Mouse (Mus musculus) erythroblast, embryonic 14.5 days (primary cell): ENCODE results near the gene Tymp.

ENCODE experiments used
- GATA1 ChIP-seq: IDR thresholded peaks from 2 replicates; pipeline ENCODE4 v1.6.1; 2012; ENCODE audit warnings: low read length, inconsistent platforms, mixed read lengths
- TAL1 ChIP-seq: IDR thresholded peaks from 3 replicates; pipeline ENCODE4 v1.6.1; 2012; ENCODE audit warnings: low read length, inconsistent platforms, mixed read lengths

- TF ChIP-seq GATA1, result no peak
- TF ChIP-seq TAL1, result no peak
These were observed at the start of gene Tymp for GRCm38 (mm10) chr15:89376957-89377356.
